Mouse (Mus musculus): ENCODE data around the gene Ankrd40.

DNA sequence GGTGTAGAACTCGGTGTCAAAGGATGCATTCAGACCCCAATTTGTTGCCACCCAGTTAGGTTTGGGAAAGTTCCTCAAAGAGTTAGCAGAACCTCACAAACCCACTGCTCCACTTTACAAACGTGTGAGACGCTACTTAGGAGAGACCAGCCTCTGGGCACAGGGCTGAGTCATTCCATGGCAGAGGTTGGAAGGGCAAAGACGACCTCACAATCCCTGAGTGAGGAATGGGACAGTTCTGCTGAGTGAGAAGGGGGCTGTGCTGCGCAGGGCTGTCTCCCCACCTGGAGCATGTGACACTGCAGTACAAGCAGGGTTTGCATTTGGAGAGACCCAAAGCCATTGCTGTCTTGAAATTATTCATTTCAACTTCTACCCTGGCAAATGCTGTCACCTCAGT, 45.5 kb upstream of the Ankrd40 start:
- TF ChIP-seq POLR2A (IDR thresholded peaks at IDR 0.05; ENCODE audit: borderline replicate concordance, control insufficient read depth, low read depth, low read length) (no peak), CTCF (IDR thresholded peaks at IDR 0.05; ENCODE audit: control insufficient read depth, insufficient read depth, low read length) (no peak)

All from bone marrow, adult 2 months (tissue).